Comparison of ENCODE assay signal across 30 mouse cellular contexts in genomic region chr14:108976873-108977272, GRCm38 (mm10).
DNase-seq lines count a peak whose midpoint lies in the region; ATAC-seq lines count a peak whose summit lies in the region.
"Had no signal": no experiment of that assay in that cellular context is flagged by ENCODE, and none has a peak within 500 bp of the region (broad histone marks: within the 10 kb centered on the region; RNA-seq: fewer than 3 reads in every experiment).

No protein-coding gene starts in this region.

- intact Hi-C loops in gastrocnemius, postnatal 14 days (cut with DNase I; ENCODE audit: low total_unique reads) = no loop called here

- H3K27ac ChIP-seq in kidney, embryonic 16.5 days (ENCODE audit: low read length) = no peak overlapping the region
- no peak overlapping the region for H3K27ac ChIP-seq in hindbrain, embryonic 12.5 days
- H3K27ac ChIP-seq: embryonic facial prominence, embryonic 10.5 days; embryonic facial prominence, embryonic 13.5 days; forebrain, embryonic 10.5 days; forebrain, embryonic 13.5 days; heart, embryonic 15.5 days; hindbrain, embryonic 15.5 days had no signal

- peak; percentile 61; the same call in 1 of the 2 replicates for ATAC-seq in kidney, embryonic 16.5 days (ENCODE audit: low FRiP score, low TSS enrichment)
- ATAC-seq in hindbrain, embryonic 12.5 days (ENCODE audit: low FRiP score) = no peak
- ATAC-seq: activated CD4-positive, CD25-positive, alpha-beta regulatory T cell, adult 4 months; forebrain, embryonic 13.5 days; forebrain, embryonic 16.5 days had no signal

- H3K4me2 ChIP-seq in kidney, embryonic 16.5 days (replicated peaks; ENCODE audit: low read depth, low read length) = no peak overlapping the region
- no peak overlapping the region for H3K4me2 ChIP-seq in hindbrain, embryonic 12.5 days (replicated peaks)
- H3K4me2 ChIP-seq: embryonic facial prominence, embryonic 13.5 days; forebrain, embryonic 13.5 days; heart, embryonic 12.5 days; heart, embryonic 15.5 days; hindbrain, embryonic 15.5 days had no signal

- no peaks in the 10 kb centered on the region for H3K36me3 ChIP-seq in kidney, embryonic 16.5 days (ENCODE audit: insufficient read depth, low read length)
- no peaks in the 10 kb centered on the region for H3K36me3 ChIP-seq in hindbrain, embryonic 12.5 days
- H3K36me3 ChIP-seq: embryonic facial prominence, embryonic 10.5 days; embryonic facial prominence, embryonic 13.5 days; forebrain, embryonic 10.5 days; G1E; heart, embryonic 12.5 days; heart, embryonic 15.5 days; hindbrain, embryonic 15.5 days had no signal

- no peak overlapping the region for H3K4me3 ChIP-seq in kidney, embryonic 16.5 days (ENCODE audit: low read length)
- H3K4me3 ChIP-seq in hindbrain, embryonic 12.5 days = no peak overlapping the region
- H3K4me3 ChIP-seq: embryonic facial prominence, embryonic 10.5 days; embryonic facial prominence, embryonic 13.5 days; erythroblast, embryonic 14.5 days; forebrain, embryonic 10.5 days; forebrain, embryonic 13.5 days; heart, embryonic 12.5 days; heart, embryonic 15.5 days; hindbrain, embryonic 15.5 days had no signal

- peaks cover 7% of the 10 kb centered on the region; the same call in 1 of the 2 replicates for H3K9me3 ChIP-seq in kidney, embryonic 16.5 days (ENCODE audit: low read length)
- no peaks in the 10 kb centered on the region for H3K9me3 ChIP-seq in hindbrain, embryonic 12.5 days (replicated peaks)
- H3K9me3 ChIP-seq: embryonic facial prominence, embryonic 10.5 days; embryonic facial prominence, embryonic 13.5 days; forebrain, embryonic 10.5 days; forebrain, embryonic 13.5 days; heart, embryonic 12.5 days; heart, embryonic 15.5 days; hindbrain, embryonic 15.5 days had no signal

- no peaks in the 10 kb centered on the region for H3K27me3 ChIP-seq in kidney, embryonic 16.5 days (ENCODE audit: insufficient read depth, low read length)
- no peaks in the 10 kb centered on the region for H3K27me3 ChIP-seq in hindbrain, embryonic 12.5 days
- H3K27me3 ChIP-seq: CH12.LX; embryonic facial prominence, embryonic 13.5 days; forebrain, embryonic 13.5 days; heart, embryonic 12.5 days; heart, embryonic 15.5 days; hindbrain, embryonic 15.5 days had no signal

- H3K9ac ChIP-seq in kidney, embryonic 16.5 days (replicated peaks; ENCODE audit: low read length) = no peak overlapping the region
- no peak overlapping the region for H3K9ac ChIP-seq in hindbrain, embryonic 12.5 days
- H3K9ac ChIP-seq: embryonic facial prominence, embryonic 13.5 days; forebrain, embryonic 13.5 days; heart, embryonic 12.5 days; heart, embryonic 15.5 days; hindbrain, embryonic 15.5 days had no signal

- DNase-seq in kidney, adult 8-10 months = no peak
- peak; percentile 70 for DNase-seq in 416B (ENCODE audit: low read depth)
- peak; percentile 64 for DNase-seq in Muller cell, postnatal 12 days (ENCODE audit: inconsistent ontology term)
- DNase-seq in thymus, postnatal 10 days (ENCODE audit: low spot score in 2 of 2) = no peak
- DNase-seq in gastrocnemius, postnatal 14 days = no peak
- DNase-seq: adrenal gland, adult 8-10 months; adrenal gland, postnatal 25 days; cerebellum, adult 11-12 months; cerebellum, adult 8-10 months; cerebellum, postnatal 10 days; cerebellum, postnatal 36 days; embryo, embryonic 11 days; gastrocnemius, postnatal 10 days; heart, adult 11 months; heart, postnatal 14 days; heart, postnatal 4 days had no signal

- WGBS in kidney, embryonic 16.5 days = 65% methylated on average over 1 of the region's 1 CpGs
- 92% methylated on average over 1 of the region's 1 CpGs for WGBS in hindbrain, embryonic 12.5 days

- no peaks in the 10 kb centered on the region for H3K4me1 ChIP-seq in kidney, embryonic 16.5 days (ENCODE audit: insufficient read depth, low read length)
- no peaks in the 10 kb centered on the region for H3K4me1 ChIP-seq in hindbrain, embryonic 12.5 days
- H3K4me1 ChIP-seq: embryonic facial prominence, embryonic 10.5 days; embryonic facial prominence, embryonic 13.5 days; forebrain, embryonic 10.5 days; forebrain, embryonic 13.5 days; heart, embryonic 12.5 days; heart, embryonic 15.5 days; hindbrain, embryonic 15.5 days had no signal

Comparison
In these comparisons a context has a peak if more than half of its experiments do, and no peak if none do; other contexts are left out.
1. DNase-seq: peak in 416B (single experiment) and Muller cell, postnatal 12 days (single experiment); none in kidney, adult 8-10 months (0 of 2), thymus, postnatal 10 days (0 of 2) and gastrocnemius, postnatal 14 days (single experiment).